Mouse (Mus musculus): ENCODE results near the gene Ccl17. TPM values are rescaled to one million over a fixed set of nuclear protein-coding genes. Genes with fewer than 3 reads are reported as not detected.

Gene Ccl17
- polyA plus RNA-seq, 1 experiment from 2014 or later = not detected

DNA sequence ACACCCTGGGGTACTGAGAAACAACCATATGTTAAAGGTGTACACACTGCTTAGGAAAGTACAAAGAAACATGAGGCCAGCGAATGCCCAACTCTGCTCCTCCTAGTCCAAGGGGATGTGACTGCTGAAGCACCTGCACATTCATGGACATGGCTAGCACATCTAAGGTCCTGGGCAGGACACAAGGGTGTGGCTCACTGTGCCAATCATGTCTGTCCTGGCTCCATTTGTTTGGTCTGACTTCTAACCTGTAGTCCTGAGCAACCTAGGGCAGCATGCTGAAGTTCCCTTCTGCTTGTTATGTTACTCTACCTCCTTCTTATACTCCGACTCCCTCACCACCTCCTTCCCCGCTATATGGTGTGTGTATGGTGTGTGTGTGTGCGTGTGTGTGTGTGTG is 15.9 kb upstream of the Ccl17 start:
- Histone ChIP-seq H3K36me3 (no peaks in the 10 kb centered on the region), H3K4me3 (replicated peaks) (no peak overlapping the region), H3K27ac (no peak overlapping the region), H3K9ac (replicated peaks) (no peak overlapping the region), H3K9me3 (no peaks in the 10 kb centered on the region), H3K4me1 (replicated peaks) (no peaks in the 10 kb centered on the region), H3K27me3 (no peaks in the 10 kb centered on the region; the same call in 1 of the 2 replicates), H3K4me2 (no peak overlapping the region)
- 87% methylated on average over 4 of the region's 4 CpGs for WGBS
- no peak for ATAC-seq (ENCODE audit: insufficient number of reproducible peaks, insufficient read depth, low FRiP score, low TSS enrichment, low read depth)

DNA sequence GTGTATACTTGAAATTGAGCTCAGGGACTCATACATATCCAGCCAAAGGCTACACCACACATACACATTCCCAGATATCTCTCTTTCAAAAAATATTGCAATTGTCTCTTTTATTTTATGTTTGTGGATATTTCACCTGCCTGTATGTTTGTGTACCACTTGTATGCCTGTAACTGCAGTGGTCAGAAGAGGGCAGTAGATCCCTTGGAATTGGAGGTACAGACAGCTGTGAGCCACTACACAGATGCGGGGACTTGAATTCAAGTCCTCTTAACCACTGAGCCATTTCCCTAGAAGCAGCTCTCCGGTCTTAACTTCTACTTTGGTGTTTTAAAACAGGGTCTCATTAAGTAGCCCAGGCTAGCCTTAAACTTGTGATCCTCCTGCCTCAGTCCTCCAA is 15.5 kb upstream of the Ccl17 start:
- no peak overlapping the region for H3K27ac ChIP-seq
- no peaks in the 10 kb centered on the region; the same call in 1 of the 2 replicates for H3K27me3 ChIP-seq
- no peak overlapping the region for H3K9ac ChIP-seq (replicated peaks)
- H3K4me3 ChIP-seq (replicated peaks) = no peak overlapping the region
- ATAC-seq (ENCODE audit: insufficient number of reproducible peaks, insufficient read depth, low FRiP score, low TSS enrichment, low read depth) = no peak
- H3K36me3 ChIP-seq = no peaks in the 10 kb centered on the region
- no peak overlapping the region for H3K4me2 ChIP-seq
- 93% methylated on average over 2 of the region's 2 CpGs for WGBS
- H3K4me1 ChIP-seq (replicated peaks) = no peaks in the 10 kb centered on the region
- H3K9me3 ChIP-seq = no peaks in the 10 kb centered on the region

DNA sequence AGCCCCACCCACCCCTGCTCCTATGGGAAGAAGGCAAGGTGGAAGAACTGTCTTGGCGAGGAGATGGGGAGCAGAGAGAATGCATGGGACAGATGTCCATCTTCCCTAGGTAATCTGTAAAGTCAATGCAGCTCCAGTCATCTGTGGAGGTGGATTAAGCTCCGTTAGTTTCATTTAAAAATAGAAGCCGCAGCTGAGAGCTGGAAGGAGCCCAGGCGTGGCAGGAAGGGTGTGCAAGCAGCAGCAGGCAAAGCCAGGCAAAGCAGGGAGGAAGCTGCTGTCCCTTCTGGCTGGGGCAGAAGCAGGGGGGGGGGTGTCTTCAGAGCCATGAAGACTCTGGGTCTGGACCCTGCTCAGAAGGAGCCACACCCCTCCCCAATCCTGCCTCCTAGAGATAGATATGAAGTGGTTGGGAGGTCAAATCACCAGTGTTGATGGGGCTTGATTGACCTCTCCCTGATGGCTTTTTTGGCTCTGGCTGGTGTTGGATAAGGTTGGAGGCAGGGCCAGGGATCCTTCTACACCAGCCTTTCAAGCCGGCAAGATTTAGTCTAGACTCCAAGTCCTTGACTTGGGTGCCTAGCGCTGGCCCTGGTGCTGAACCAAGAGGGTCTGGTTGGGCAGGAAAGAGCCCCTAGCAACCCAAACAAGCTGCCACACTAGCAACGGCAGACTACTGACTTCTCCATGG is 9.8 kb upstream of the Ccl17 start:
- Histone ChIP-seq H3K27ac (no peak overlapping the region), H3K4me1 (replicated peaks) (0 out of 2 replicates have a peak, but pooled peaks cover 3% of the 10 kb centered on the region), H3K4me3 (replicated peaks) (no peak overlapping the region), H3K36me3 (no peaks in the 10 kb centered on the region), H3K27me3 (no peaks in the 10 kb centered on the region), H3K9ac (replicated peaks) (no peak overlapping the region), H3K4me2 (no peak overlapping the region), H3K9me3 (no peaks in the 10 kb centered on the region)
- ATAC-seq (ENCODE audit: insufficient number of reproducible peaks, insufficient read depth, low FRiP score, low TSS enrichment, low read depth) = no peak
- 61% methylated on average over 7 of the region's 7 CpGs for WGBS

DNA sequence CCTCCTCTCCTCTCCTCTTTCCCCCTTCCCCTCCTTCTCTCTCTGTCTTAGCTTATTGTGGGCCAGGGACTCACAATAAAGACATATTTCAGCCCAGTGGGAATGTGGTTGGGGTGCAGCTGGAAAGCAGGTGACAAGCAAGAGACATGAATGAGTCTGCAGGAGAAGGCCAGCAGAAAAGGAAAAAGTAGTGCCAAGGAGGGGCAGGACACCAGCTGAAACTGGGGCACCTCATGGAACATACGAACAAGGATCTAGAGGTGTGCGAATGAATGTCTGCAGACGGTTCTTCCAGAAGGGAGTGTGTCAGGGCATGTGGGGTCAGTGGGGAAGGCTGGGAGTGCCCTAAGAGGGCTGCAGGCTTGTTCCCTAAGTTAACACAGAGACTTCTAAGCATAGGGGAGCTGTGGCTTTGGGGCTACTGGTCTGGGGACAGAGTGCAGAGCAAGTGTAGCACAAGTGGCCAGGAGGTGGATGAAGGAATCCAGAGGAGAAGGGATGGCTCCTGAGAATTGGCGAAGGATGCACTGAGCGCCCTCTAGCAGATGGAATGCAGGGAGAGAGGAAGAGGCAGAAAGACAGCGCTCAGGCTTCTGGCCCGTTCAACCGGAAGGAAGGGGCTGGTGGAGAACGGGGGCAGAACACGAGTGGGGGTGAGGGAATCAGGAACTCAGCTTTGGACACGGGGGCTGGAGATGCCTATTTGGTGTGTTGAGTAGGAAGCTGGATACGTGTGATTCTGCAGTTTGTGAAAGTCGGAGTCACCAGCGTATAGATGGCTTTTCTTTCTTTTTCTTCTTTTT is 8.8 kb upstream of the Ccl17 start:
- H3K4me1 ChIP-seq (replicated peaks) = 0 out of 2 replicates have a peak, but pooled peaks cover 3% of the 10 kb centered on the region
- no peaks in the 10 kb centered on the region for H3K36me3 ChIP-seq
- no peaks in the 10 kb centered on the region for H3K9me3 ChIP-seq
- no peak overlapping the region for H3K27ac ChIP-seq
- H3K4me2 ChIP-seq = no peak overlapping the region
- no peaks in the 10 kb centered on the region for H3K27me3 ChIP-seq
- 49% methylated on average over 14 of the region's 14 CpGs for WGBS
- H3K9ac ChIP-seq (replicated peaks) = no peak overlapping the region
- H3K4me3 ChIP-seq (replicated peaks) = no peak overlapping the region
- ATAC-seq (ENCODE audit: insufficient number of reproducible peaks, insufficient read depth, low FRiP score, low TSS enrichment, low read depth) = no peak

DNA sequence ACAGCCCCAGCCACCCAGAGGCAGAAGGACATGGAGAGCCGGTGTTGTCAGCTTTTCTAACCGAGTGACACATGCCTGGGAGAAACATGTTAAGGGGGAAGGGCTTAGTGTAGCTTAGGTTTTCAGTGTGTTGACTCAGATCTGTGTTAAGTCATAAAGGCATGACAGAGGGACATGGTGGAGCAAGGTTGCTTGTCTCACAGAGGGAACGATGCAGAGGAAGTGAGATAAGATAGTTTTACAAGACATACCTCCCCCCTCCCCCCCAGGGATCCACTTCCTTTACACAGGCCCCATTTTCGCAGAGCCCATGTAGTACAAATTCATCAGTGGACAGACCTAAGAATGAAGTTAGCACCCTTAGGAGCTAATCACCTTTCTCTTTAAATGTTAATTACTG is 7.9 kb upstream of the Ccl17 start:
- Histone ChIP-seq H3K27ac (no peak overlapping the region), H3K36me3 (no peaks in the 10 kb centered on the region), H3K4me3 (replicated peaks) (no peak overlapping the region), H3K27me3 (no peaks in the 10 kb centered on the region), H3K9me3 (no peaks in the 10 kb centered on the region), H3K9ac (replicated peaks) (no peak overlapping the region), H3K4me1 (replicated peaks) (0 out of 2 replicates have a peak, but pooled peaks cover 3% of the 10 kb centered on the region), H3K4me2 (no peak overlapping the region)
- ATAC-seq (ENCODE audit: insufficient number of reproducible peaks, insufficient read depth, low FRiP score, low TSS enrichment, low read depth) = no peak
- 81% methylated on average over 4 of the region's 4 CpGs for WGBS

DNA sequence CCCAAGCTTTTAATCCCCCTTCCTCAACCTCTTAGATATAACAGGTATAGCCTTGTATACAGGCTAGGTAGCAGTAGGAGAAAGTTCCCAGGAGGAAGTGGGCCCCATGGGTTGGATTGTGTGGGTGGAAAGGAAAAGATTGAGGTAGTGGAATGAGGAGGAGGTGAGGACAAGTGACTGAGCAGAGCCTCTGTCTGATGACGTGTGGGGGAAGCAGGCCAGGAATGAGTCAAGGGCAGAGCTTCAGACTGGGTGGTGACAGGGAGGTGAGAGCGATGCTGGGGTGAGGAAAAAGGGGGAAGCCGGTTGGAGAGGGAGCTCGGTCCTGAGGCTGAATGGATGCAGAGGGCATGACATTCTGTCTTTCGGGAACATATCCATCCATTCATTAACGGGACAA is 6.7 kb upstream of the Ccl17 start:
- no peak for ATAC-seq (ENCODE audit: insufficient number of reproducible peaks, insufficient read depth, low FRiP score, low TSS enrichment, low read depth)
- Histone ChIP-seq H3K36me3 (no peaks in the 10 kb centered on the region), H3K9ac (replicated peaks) (no peak overlapping the region), H3K27me3 (no peaks in the 10 kb centered on the region), H3K4me3 (replicated peaks) (no peak overlapping the region), H3K4me2 (no peak overlapping the region), H3K9me3 (no peaks in the 10 kb centered on the region), H3K27ac (no peak overlapping the region), H3K4me1 (replicated peaks) (0 out of 2 replicates have a peak, but pooled peaks cover 3% of the 10 kb centered on the region)
- 69% methylated on average over 6 of the region's 6 CpGs for WGBS

DNA sequence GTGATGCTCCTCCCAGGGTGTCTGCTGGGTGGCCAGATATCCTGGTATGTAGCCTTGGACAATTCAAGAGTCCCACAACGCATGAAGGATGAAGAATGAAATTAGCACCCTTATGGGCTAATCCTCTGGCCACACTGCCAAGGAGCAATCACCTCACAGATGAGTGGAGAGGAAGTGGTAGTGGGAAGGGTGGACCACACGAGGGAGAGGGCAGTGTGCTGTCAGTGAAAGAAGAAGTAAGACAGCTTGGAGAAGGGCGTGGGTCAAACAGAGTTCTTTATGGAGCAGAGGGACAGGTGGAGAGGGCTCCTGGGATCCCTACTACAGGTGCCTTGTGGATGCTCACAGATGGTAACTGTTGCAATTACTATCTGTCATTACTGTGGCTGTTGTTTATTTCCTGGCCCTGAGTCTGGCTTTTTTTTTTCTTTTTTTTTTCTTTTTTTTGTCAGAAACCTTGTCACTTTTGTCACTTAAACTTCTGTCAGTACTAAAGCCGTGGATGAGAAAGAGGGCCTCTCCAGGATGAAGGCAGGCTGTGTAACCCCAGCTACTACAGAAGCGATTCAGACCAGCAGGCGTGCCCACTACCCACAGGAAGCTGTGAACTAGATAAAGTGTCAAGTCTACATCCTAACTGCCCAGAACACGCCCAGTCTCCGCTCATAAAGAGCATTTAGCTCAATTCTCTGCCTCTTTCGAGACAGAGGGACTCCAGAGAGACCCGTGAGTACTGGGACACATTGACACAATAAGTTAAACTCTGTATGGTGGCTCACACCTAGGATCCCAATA is 5.5 kb upstream of the Ccl17 start:
- WGBS = 68% methylated on average over 10 of the region's 10 CpGs
- Histone ChIP-seq H3K4me3 (replicated peaks) (no peak overlapping the region), H3K27me3 (no peaks in the 10 kb centered on the region), H3K9me3 (no peaks in the 10 kb centered on the region), H3K4me2 (no peak overlapping the region), H3K36me3 (no peaks in the 10 kb centered on the region), H3K27ac (no peak overlapping the region), H3K9ac (replicated peaks) (no peak overlapping the region), H3K4me1 (replicated peaks) (0 out of 2 replicates have a peak, but pooled peaks cover 3% of the 10 kb centered on the region)
- no peak for ATAC-seq (ENCODE audit: insufficient number of reproducible peaks, insufficient read depth, low FRiP score, low TSS enrichment, low read depth)

DNA sequence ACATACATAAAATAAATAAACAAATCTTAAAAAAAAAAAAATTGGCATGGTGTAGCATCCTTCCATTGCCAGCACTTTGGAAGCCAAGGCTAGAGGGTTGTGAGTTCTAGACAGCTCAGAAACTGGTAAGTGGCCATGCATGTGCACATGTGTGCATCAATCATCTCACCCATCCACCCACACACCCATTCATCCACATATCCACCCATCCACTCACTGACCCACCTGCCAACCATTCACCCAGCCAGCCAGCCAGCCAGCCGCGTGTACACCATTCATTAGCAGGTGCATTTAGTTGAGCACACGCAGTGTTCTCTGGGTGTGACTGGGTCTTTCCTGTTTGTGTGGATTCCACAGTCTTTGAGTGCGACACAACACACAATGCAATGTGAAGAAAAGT is 4.4 kb upstream of the Ccl17 start:
- WGBS = 79% methylated on average over 4 of the region's 4 CpGs
- Histone ChIP-seq H3K4me3 (replicated peaks) (no peak overlapping the region), H3K27ac (no peak overlapping the region), H3K9ac (replicated peaks) (no peak overlapping the region), H3K9me3 (no peaks in the 10 kb centered on the region), H3K4me2 (no peak overlapping the region), H3K4me1 (replicated peaks) (0 out of 2 replicates have a peak, but pooled peaks cover 3% of the 10 kb centered on the region), H3K27me3 (no peaks in the 10 kb centered on the region), H3K36me3 (no peaks in the 10 kb centered on the region)
- no peak for ATAC-seq (ENCODE audit: insufficient number of reproducible peaks, insufficient read depth, low FRiP score, low TSS enrichment, low read depth)

DNA sequence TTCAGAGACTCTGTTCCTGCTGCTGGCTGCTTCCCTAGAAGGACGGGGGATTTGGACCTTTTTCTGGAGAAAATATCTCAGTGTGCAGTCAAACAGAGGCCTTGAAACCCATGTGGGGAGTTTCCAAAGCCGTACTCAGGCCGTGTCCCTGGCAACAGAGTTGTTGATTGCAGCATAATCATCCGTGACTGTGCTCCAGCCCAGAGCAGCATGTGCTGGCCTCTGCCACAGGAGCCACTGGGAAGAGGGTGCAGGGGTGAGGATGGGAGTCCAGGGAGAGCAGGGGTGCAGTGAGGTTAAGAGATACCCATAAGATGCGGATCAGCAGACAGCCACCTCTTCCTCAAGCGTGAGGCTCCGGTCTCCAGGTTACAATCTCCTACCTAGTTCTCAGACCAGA is 2.7 kb upstream of the Ccl17 start:
- H3K4me3 ChIP-seq (replicated peaks) = no peak overlapping the region
- H3K36me3 ChIP-seq = no peaks in the 10 kb centered on the region
- H3K4me2 ChIP-seq = no peak overlapping the region
- H3K27ac ChIP-seq = no peak overlapping the region
- no peak for ATAC-seq (ENCODE audit: insufficient number of reproducible peaks, insufficient read depth, low FRiP score, low TSS enrichment, low read depth)
- 71% methylated on average over 7 of the region's 7 CpGs for WGBS
- H3K9ac ChIP-seq (replicated peaks) = no peak overlapping the region
- no peaks in the 10 kb centered on the region for H3K4me1 ChIP-seq (replicated peaks)
- no peaks in the 10 kb centered on the region for H3K9me3 ChIP-seq
- no peaks in the 10 kb centered on the region for H3K27me3 ChIP-seq

DNA sequence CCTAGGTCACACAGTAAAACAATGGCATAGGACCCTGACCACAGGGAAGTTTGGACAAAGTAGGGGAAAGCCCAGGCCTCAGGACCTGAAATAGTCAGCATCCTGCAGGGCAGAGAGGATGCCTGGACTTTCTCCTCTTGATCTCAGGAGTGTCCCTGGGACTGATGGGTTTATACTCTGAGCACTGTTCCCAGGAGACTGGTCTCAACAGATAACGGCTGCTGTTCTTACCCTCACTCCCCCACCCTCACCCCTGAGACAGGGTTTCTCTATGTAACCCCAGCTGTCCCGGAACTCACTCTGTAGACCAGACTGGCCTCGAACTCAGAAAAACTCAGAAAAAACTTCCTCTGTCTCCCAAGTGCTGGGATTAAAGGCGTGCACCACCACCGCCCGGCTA is 1.9 kb upstream of the Ccl17 start:
- no peaks in the 10 kb centered on the region for H3K27me3 ChIP-seq

DNA sequence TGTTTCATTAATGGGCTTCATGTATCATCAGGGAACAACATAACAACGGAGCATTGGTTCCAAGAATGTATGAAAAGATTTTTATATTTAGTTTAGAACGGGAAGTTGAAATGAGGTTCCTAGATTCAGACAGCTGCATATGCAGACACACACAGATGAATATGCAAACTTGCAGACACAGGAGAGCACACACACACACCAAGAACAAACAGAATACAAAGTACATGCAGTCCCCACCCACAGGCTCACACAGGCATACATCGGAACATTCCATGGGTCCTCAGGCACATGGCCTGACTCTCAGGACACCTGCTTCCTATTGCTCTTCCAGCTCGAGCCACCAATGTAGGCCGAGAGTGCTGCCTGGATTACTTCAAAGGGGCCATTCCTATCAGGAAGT is 602 bp downstream of the Ccl17 start:
- WGBS = 77% methylated on average over 5 of the region's 5 CpGs

More for the DNA sequence above, 1.9 kb upstream of the Ccl17 start:
- WGBS = 78% methylated on average over 6 of the region's 6 CpGs
- no peak overlapping the region for H3K27ac ChIP-seq
- H3K9ac ChIP-seq (replicated peaks) = no peak overlapping the region
- no peaks in the 10 kb centered on the region for H3K4me1 ChIP-seq (replicated peaks)
- H3K4me3 ChIP-seq (replicated peaks) = no peak overlapping the region
- H3K4me2 ChIP-seq = no peak overlapping the region
- no peaks in the 10 kb centered on the region for H3K9me3 ChIP-seq
- ATAC-seq (ENCODE audit: insufficient number of reproducible peaks, insufficient read depth, low FRiP score, low TSS enrichment, low read depth) = no peak
- H3K36me3 ChIP-seq = no peaks in the 10 kb centered on the region

More for the DNA sequence above, 602 bp downstream of the Ccl17 start:
- ATAC-seq (ENCODE audit: insufficient number of reproducible peaks, insufficient read depth, low FRiP score, low TSS enrichment, low read depth) = no peak
- Histone ChIP-seq H3K4me3 (replicated peaks) (no peak overlapping the region), H3K36me3 (no peaks in the 10 kb centered on the region), H3K27me3 (no peaks in the 10 kb centered on the region), H3K9me3 (no peaks in the 10 kb centered on the region), H3K4me1 (replicated peaks) (no peaks in the 10 kb centered on the region), H3K4me2 (no peak overlapping the region), H3K9ac (replicated peaks) (no peak overlapping the region), H3K27ac (no peak overlapping the region)
